Mouse (Mus musculus): ENCODE measurements at regions not wholly inside any gene's neighbourhood (a gene's known extent, or its start where the extent isn't known, plus 50 kb on each side); places are given as distances from the start of the nearest gene placed in this dataset.

GRCm38 (mm10) chr9:116472855-116473254, 297.7 kb upstream of the Tgfbr2 start:
- Histone ChIP-seq H3K4me3 (ENCODE audit: low read depth, low read length) (no peak overlapping the region), H3K27ac (replicated peaks; ENCODE audit: low read depth, low read length) (no peak overlapping the region), H3K9me3 (ENCODE audit: control insufficient read depth, low read length) (no peaks in the 10 kb centered on the region), H3K9ac (ENCODE audit: low read length) (no peak overlapping the region), H3K27me3 (ENCODE audit: control insufficient read depth, insufficient read depth, low read length) (no peaks in the 10 kb centered on the region), H3K4me1 (ENCODE audit: control insufficient read depth, insufficient read depth, low read length) (no peaks in the 10 kb centered on the region), H3K4me2 (ENCODE audit: low read depth, severe bottlenecking) (no peak overlapping the region), H3K36me3 (ENCODE audit: control insufficient read depth, insufficient read depth, low read length) (no peaks in the 10 kb centered on the region)
- WGBS, result 77% methylated on average over 4 of the region's 4 CpGs
- DNase-seq (ENCODE audit: low spot score) (no peak), ATAC-seq (ENCODE audit: insufficient number of reproducible peaks, low FRiP score, low TSS enrichment, low read depth) (no peak)

- no peak for ATAC-seq (ENCODE audit: insufficient number of reproducible peaks, low FRiP score, low TSS enrichment, low read depth)
- Histone ChIP-seq H3K27me3 (ENCODE audit: control insufficient read depth, insufficient read depth, low read length) (no peaks in the 10 kb centered on the region), H3K4me2 (ENCODE audit: low read depth, severe bottlenecking) (no peak overlapping the region), H3K27ac (replicated peaks; ENCODE audit: low read depth, low read length) (no peak overlapping the region), H3K4me3 (ENCODE audit: low read depth, low read length) (no peak overlapping the region), H3K9me3 (ENCODE audit: control insufficient read depth, low read length) (no peaks in the 10 kb centered on the region), H3K4me1 (ENCODE audit: control insufficient read depth, insufficient read depth, low read length) (no peaks in the 10 kb centered on the region), H3K9ac (ENCODE audit: low read length) (no peak overlapping the region), H3K36me3 (ENCODE audit: control insufficient read depth, insufficient read depth, low read length) (no peaks in the 10 kb centered on the region)
- no peak for DNase-seq (ENCODE audit: low spot score)
- WGBS, result 77% methylated on average over 10 of the region's 10 CpGs
Measured at GRCm38 (mm10) chr9:116468569-116469250, 293.6 kb upstream of the Tgfbr2 start.

GRCm38 (mm10) chr9:116466336-116466735, 291.2 kb upstream of the Tgfbr2 start:
- Histone ChIP-seq H3K4me3 (ENCODE audit: low read depth, low read length) (no peak overlapping the region), H3K27ac (replicated peaks; ENCODE audit: low read depth, low read length) (no peak overlapping the region), H3K4me2 (ENCODE audit: low read depth, severe bottlenecking) (no peak overlapping the region), H3K9ac (ENCODE audit: low read length) (no peak overlapping the region), H3K9me3 (ENCODE audit: control insufficient read depth, low read length) (no peaks in the 10 kb centered on the region), H3K27me3 (ENCODE audit: control insufficient read depth, insufficient read depth, low read length) (no peaks in the 10 kb centered on the region), H3K4me1 (ENCODE audit: control insufficient read depth, insufficient read depth, low read length) (no peaks in the 10 kb centered on the region), H3K36me3 (ENCODE audit: control insufficient read depth, insufficient read depth, low read length) (no peaks in the 10 kb centered on the region)
- WGBS, result 92% methylated on average over 7 of the region's 7 CpGs
- DNase-seq (ENCODE audit: low spot score) (no peak), ATAC-seq (ENCODE audit: insufficient number of reproducible peaks, low FRiP score, low TSS enrichment, low read depth) (no peak)

GRCm38 (mm10) chr9:116464626-116465025, 289.5 kb upstream of the Tgfbr2 start:
- ATAC-seq (ENCODE audit: insufficient number of reproducible peaks, low FRiP score, low TSS enrichment, low read depth) (no peak), DNase-seq (ENCODE audit: low spot score) (no peak)
- no peaks in the 10 kb centered on the region for H3K36me3 ChIP-seq (ENCODE audit: control insufficient read depth, insufficient read depth, low read length)
- H3K27ac ChIP-seq (replicated peaks; ENCODE audit: low read depth, low read length), result no peak overlapping the region
- no peak overlapping the region for H3K9ac ChIP-seq (ENCODE audit: low read length)
- H3K4me3 ChIP-seq (ENCODE audit: low read depth, low read length), result no peak overlapping the region
- no peak overlapping the region for H3K4me2 ChIP-seq (ENCODE audit: low read depth, severe bottlenecking)
- no peaks in the 10 kb centered on the region for H3K27me3 ChIP-seq (ENCODE audit: control insufficient read depth, insufficient read depth, low read length)
- H3K4me1 ChIP-seq (ENCODE audit: control insufficient read depth, insufficient read depth, low read length), result no peaks in the 10 kb centered on the region
- no peaks in the 10 kb centered on the region for H3K9me3 ChIP-seq (ENCODE audit: control insufficient read depth, low read length)
- 48% methylated on average over 2 of the region's 2 CpGs for WGBS

GRCm38 (mm10) chr9:116462232-116462631, 287.1 kb upstream of the Tgfbr2 start:
- no peaks in the 10 kb centered on the region for H3K4me1 ChIP-seq (ENCODE audit: control insufficient read depth, insufficient read depth, low read length)
- no peak overlapping the region for H3K27ac ChIP-seq (replicated peaks; ENCODE audit: low read depth, low read length)
- H3K27me3 ChIP-seq (ENCODE audit: control insufficient read depth, insufficient read depth, low read length), result no peaks in the 10 kb centered on the region
- no peak overlapping the region for H3K4me3 ChIP-seq (ENCODE audit: low read depth, low read length)
- H3K4me2 ChIP-seq (ENCODE audit: low read depth, severe bottlenecking), result no peak overlapping the region
- H3K9ac ChIP-seq (ENCODE audit: low read length), result no peak overlapping the region
- no peaks in the 10 kb centered on the region for H3K9me3 ChIP-seq (ENCODE audit: control insufficient read depth, low read length)
- no peak for DNase-seq (ENCODE audit: low spot score)
- H3K36me3 ChIP-seq (ENCODE audit: control insufficient read depth, insufficient read depth, low read length), result no peaks in the 10 kb centered on the region
- ATAC-seq (ENCODE audit: insufficient number of reproducible peaks, low FRiP score, low TSS enrichment, low read depth), result no peak
- 83% methylated on average over 2 of the region's 2 CpGs for WGBS

- H3K4me3 ChIP-seq (ENCODE audit: low read depth, low read length), result no peak overlapping the region
- no peaks in the 10 kb centered on the region; the same call in 1 of the 2 replicates for H3K4me1 ChIP-seq (ENCODE audit: control insufficient read depth, insufficient read depth, low read length)
- H3K9ac ChIP-seq (ENCODE audit: low read length), result no peak overlapping the region
- H3K9me3 ChIP-seq (ENCODE audit: control insufficient read depth, low read length), result no peaks in the 10 kb centered on the region
- H3K36me3 ChIP-seq (ENCODE audit: control insufficient read depth, insufficient read depth, low read length), result no peaks in the 10 kb centered on the region
- DNase-seq (ENCODE audit: low spot score) (no peak), ATAC-seq (ENCODE audit: insufficient number of reproducible peaks, low FRiP score, low TSS enrichment, low read depth) (no peak)
- no peaks in the 10 kb centered on the region for H3K27me3 ChIP-seq (ENCODE audit: control insufficient read depth, insufficient read depth, low read length)
- H3K4me2 ChIP-seq (ENCODE audit: low read depth, severe bottlenecking), result no peak overlapping the region
- WGBS, result 84% methylated on average over 2 of the region's 2 CpGs
- H3K27ac ChIP-seq (replicated peaks; ENCODE audit: low read depth, low read length), result no peak overlapping the region
Measured at GRCm38 (mm10) chr9:116460022-116460421, 284.9 kb upstream of the Tgfbr2 start.

GRCm38 (mm10) chr9:116452050-116452449, 276.9 kb upstream of the Tgfbr2 start:
- ATAC-seq (ENCODE audit: insufficient number of reproducible peaks, low FRiP score, low TSS enrichment, low read depth) (no peak), DNase-seq (ENCODE audit: low spot score) (no peak)
- 88% methylated on average over 4 of the region's 4 CpGs for WGBS
- Histone ChIP-seq H3K4me2 (ENCODE audit: low read depth, severe bottlenecking) (no peak overlapping the region), H3K4me3 (ENCODE audit: low read depth, low read length) (no peak overlapping the region), H3K9me3 (ENCODE audit: control insufficient read depth, low read length) (no peaks in the 10 kb centered on the region), H3K36me3 (ENCODE audit: control insufficient read depth, insufficient read depth, low read length) (no peaks in the 10 kb centered on the region), H3K27ac (replicated peaks; ENCODE audit: low read depth, low read length) (no peak overlapping the region), H3K27me3 (ENCODE audit: control insufficient read depth, insufficient read depth, low read length) (no peaks in the 10 kb centered on the region), H3K4me1 (ENCODE audit: control insufficient read depth, insufficient read depth, low read length) (no peaks in the 10 kb centered on the region; the same call in 1 of the 2 replicates), H3K9ac (ENCODE audit: low read length) (no peak overlapping the region)

GRCm38 (mm10) chr9:116450829-116451228, 275.7 kb upstream of the Tgfbr2 start:
- no peaks in the 10 kb centered on the region for H3K27me3 ChIP-seq (ENCODE audit: control insufficient read depth, insufficient read depth, low read length)
- no peak overlapping the region for H3K27ac ChIP-seq (replicated peaks; ENCODE audit: low read depth, low read length)
- ATAC-seq (ENCODE audit: insufficient number of reproducible peaks, low FRiP score, low TSS enrichment, low read depth) (no peak), DNase-seq (ENCODE audit: low spot score) (no peak)
- no peak overlapping the region for H3K4me3 ChIP-seq (ENCODE audit: low read depth, low read length)
- H3K4me2 ChIP-seq (ENCODE audit: low read depth, severe bottlenecking), result no peak overlapping the region
- 83% methylated on average over 4 of the region's 4 CpGs for WGBS
- no peaks in the 10 kb centered on the region for H3K36me3 ChIP-seq (ENCODE audit: control insufficient read depth, insufficient read depth, low read length)
- no peaks in the 10 kb centered on the region for H3K9me3 ChIP-seq (ENCODE audit: control insufficient read depth, low read length)
- H3K9ac ChIP-seq (ENCODE audit: low read length), result no peak overlapping the region
- no peaks in the 10 kb centered on the region for H3K4me1 ChIP-seq (ENCODE audit: control insufficient read depth, insufficient read depth, low read length)

- H3K36me3 ChIP-seq (ENCODE audit: control insufficient read depth, insufficient read depth, low read length), result no peaks in the 10 kb centered on the region
- no peaks in the 10 kb centered on the region for H3K9me3 ChIP-seq (ENCODE audit: control insufficient read depth, low read length)
- no peak overlapping the region for H3K4me2 ChIP-seq (ENCODE audit: low read depth, severe bottlenecking)
- no peaks in the 10 kb centered on the region for H3K27me3 ChIP-seq (ENCODE audit: control insufficient read depth, insufficient read depth, low read length)
- DNase-seq (ENCODE audit: low spot score), result no peak
- 84% methylated on average over 6 of the region's 6 CpGs for WGBS
- H3K4me3 ChIP-seq (ENCODE audit: low read depth, low read length), result no peak overlapping the region
- no peak overlapping the region for H3K27ac ChIP-seq (replicated peaks; ENCODE audit: low read depth, low read length)
- H3K9ac ChIP-seq (ENCODE audit: low read length), result no peak overlapping the region
- ATAC-seq (ENCODE audit: insufficient number of reproducible peaks, low FRiP score, low TSS enrichment, low read depth), result no peak
- H3K4me1 ChIP-seq (ENCODE audit: control insufficient read depth, insufficient read depth, low read length), result no peaks in the 10 kb centered on the region
Measured at GRCm38 (mm10) chr9:116447734-116448133, 272.6 kb upstream of the Tgfbr2 start.

Measured in limb, embryonic 11.5 days (tissue).